Mouse (Mus musculus) thymus, postnatal 10 days (tissue): ENCODE results near the gene Grin1.
A peak's percentile ranks its signal among the peaks of the same experiment; 100 is the strongest.

Experiments used
- DNase-seq, 2 experiments: peaks; one replicate each; pipeline ENCODE4 v3.0.0; 2021; ENCODE audit warnings: low spot score in 2 of 2

Grin1 gene

GRCm38 (mm10) chr2:25318971-25319773 is at the start of gene Grin1:
Grin1 (minus strand) TSS chr2:25319187.
- DNase-seq, result peak; percentile 32 to 78

- peak; percentile 23 to 42 for DNase-seq
Observed at GRCm38 (mm10) chr2:25365091-25365761, 46.2 kb upstream of the Grin1 start, which contains the start of gene Uap1l1. Uap1l1 (minus strand) TSS chr2:25365682.

GRCm38 (mm10) chr2:25364761-25365090 is 45.7 kb upstream of the Grin1 start:
- DNase-seq, result no peak

GRCm38 (mm10) chr2:25364313-25364712 is 45.3 kb upstream of the Grin1 start:
- no peak for DNase-seq

- no peak for DNase-seq
Observed at GRCm38 (mm10) chr2:25363478-25364178, 44.6 kb upstream of the Grin1 start.

GRCm38 (mm10) chr2:25359848-25360247 is 40.9 kb upstream of the Grin1 start:
- no peak for DNase-seq

- DNase-seq, result peak; percentile 49 to 56
Observed at GRCm38 (mm10) chr2:25356208-25357079, 37.5 kb upstream of the Grin1 start, which contains the start of gene Dpp7. Dpp7 (minus strand) TSS chr2:25356359.

GRCm38 (mm10) chr2:25355419-25356066 is 36.6 kb upstream of the Grin1 start:
- DNase-seq, result no peak

- no peak for DNase-seq
Observed at GRCm38 (mm10) chr2:25354211-25354610, 35.2 kb upstream of the Grin1 start.

GRCm38 (mm10) chr2:25350701-25351100 is 31.7 kb upstream of the Grin1 start:
- no peak for DNase-seq

- no peak for DNase-seq
Observed at GRCm38 (mm10) chr2:25349499-25349898, 30.5 kb upstream of the Grin1 start.

GRCm38 (mm10) chr2:25348162-25348561 is 29.2 kb upstream of the Grin1 start:
- no peak for DNase-seq

- DNase-seq, result no peak
Observed at GRCm38 (mm10) chr2:25338303-25338702, 19.3 kb upstream of the Grin1 start.

GRCm38 (mm10) chr2:25333569-25333968 is 14.6 kb upstream of the Grin1 start:
- no peak for DNase-seq

- peak; percentile 99 for DNase-seq
Observed at GRCm38 (mm10) chr2:25332286-25333160, 13.5 kb upstream of the Grin1 start, which contains the start of gene Man1b1. Man1b1 (plus strand) TSS chr2:25332338.

GRCm38 (mm10) chr2:25331470-25331869 is 12.5 kb upstream of the Grin1 start:
- DNase-seq, result no peak

- DNase-seq, result peak in 1 of 2 experiments; percentile 22
Observed at GRCm38 (mm10) chr2:25328440-25328839, 9.5 kb upstream of the Grin1 start.

GRCm38 (mm10) chr2:25326036-25326435 is 7.0 kb upstream of the Grin1 start:
- no peak for DNase-seq

- DNase-seq, result no peak
Observed at GRCm38 (mm10) chr2:25320084-25320483, 1.1 kb upstream of the Grin1 start.
